Mouse (Mus musculus) MEL (cell line): Measurements from ENCODE around the gene Shisal2a.

Experiments used
- CTCF ChIP-seq, 3 experiments: IDR thresholded peaks in 2 of 3; conservative IDR thresholded peaks in 1 of 3; 2 replicates each; pipeline ENCODE4 v1.5.1; 2011 to 2012; ENCODE audit warnings: low read length in 3 of 3, low read depth in 2 of 3, mild to moderate bottlenecking in 2 of 3, improper control_type of control experiment in 1 of 3, inconsistent platforms in 1 of 3, mixed read lengths in 1 of 3, moderate library complexity in 1 of 3; ENCODE audit not compliant: control insufficient read depth in 1 of 3, insufficient read depth in 1 of 3, poor library complexity in 1 of 3, severe bottlenecking in 1 of 3
- E2F4 ChIP-seq: IDR thresholded peaks from 2 replicates; pipeline ENCODE4 v1.6.1; 2011; ENCODE audit warnings: low read depth, low read length, improper control_type of control experiment, borderline replicate concordance
- MAZ ChIP-seq: IDR thresholded peaks from 2 replicates; pipeline ENCODE4 v1.6.1; 2012; ENCODE audit warnings: low read depth, mild to moderate bottlenecking, inconsistent platforms, low read length, improper control_type of control experiment
- POLR2A ChIP-seq, 2 experiments: IDR thresholded peaks; 2 replicates each; pipeline ENCODE4 v1.6.1; 2011 to 2012; ENCODE audit warnings: low read length in 2 of 2, mild to moderate bottlenecking in 2 of 2, control low read depth in 1 of 2, improper control_type of control experiment in 1 of 2, low read depth in 1 of 2, moderate library complexity in 1 of 2; ENCODE audit not compliant: control insufficient read depth in 1 of 2, insufficient read depth in 1 of 2, poor library complexity in 1 of 2
- SIN3A ChIP-seq: IDR thresholded peaks from 2 replicates; pipeline ENCODE4 v1.6.1; 2012; ENCODE audit warnings: low read length, improper control_type of control experiment, inconsistent platforms
- USF2 ChIP-seq, 2 experiments: IDR thresholded peaks; 2 replicates each; pipeline ENCODE4 v1.6.1; 2011 to 2012; ENCODE audit warnings: improper control_type of control experiment in 2 of 2, low read length in 2 of 2, borderline replicate concordance in 1 of 2, inconsistent platforms in 1 of 2, low read depth in 1 of 2, mild to moderate bottlenecking in 1 of 2; ENCODE audit not compliant: insufficient read depth in 1 of 2
- ZNF384 ChIP-seq: IDR thresholded peaks from 2 replicates; pipeline ENCODE4 v1.6.1; 2012; ENCODE audit warnings: low read depth, mild to moderate bottlenecking, inconsistent platforms, low read length, improper control_type of control experiment

- TF ChIP-seq POLR2A (IDR thresholded peaks at IDR 0.05; ENCODE audit: control insufficient read depth in 1 of 2, insufficient read depth in 1 of 2, low read depth in 1 of 2, low read length in 2 of 2, poor library complexity in 1 of 2) (no peak), CTCF (IDR thresholded peaks at IDR 0.05 in 2 of 3, conservative IDR thresholded peaks at IDR 0.05 in 1 of 3; ENCODE audit: control insufficient read depth in 1 of 3, insufficient read depth in 1 of 3, low read depth in 2 of 3, low read length in 3 of 3, poor library complexity in 1 of 3, severe bottlenecking in 1 of 3) (no peak), SIN3A (no peak), ZNF384 (no peak), E2F4 (no peak), USF2 (IDR thresholded peaks at IDR 0.05; ENCODE audit: borderline replicate concordance in 1 of 2, insufficient read depth in 1 of 2, low read depth in 1 of 2, low read length in 2 of 2) (no peak), MAZ (no peak)
Measured at GRCm38 (mm10) chr4:108360136-108361055, 22.8 kb downstream of the Shisal2a start.
